Mouse (Mus musculus) heart, embryonic 11.5 days (tissue): ENCODE data around the gene Col11a2. TPM values are rescaled to one million over a fixed set of nuclear protein-coding genes. Genes with fewer than 3 reads are reported as not detected.
"Not testable (repeated sequence)": the region's sequence is repeated elsewhere in the genome, so short reads cannot be mapped to it uniquely, and the experiment has no call there.

ENCODE experiments used
- ATAC-seq: fragments of 200-750 bp; cut with Nextera tagmentation; replicated peaks from 2 replicates; pipeline ENCODE4 v1.8.0; 2017; ENCODE audit warnings: moderate library complexity; ENCODE audit not compliant: insufficient number of reproducible peaks, low FRiP score, low TSS enrichment
- H3K27ac ChIP-seq: fragments of 300-500 bp; sonication (generic); 2 replicates; pipeline ENCODE4 v1.5.1; 2014; ENCODE audit warnings: mild to moderate bottlenecking, low read depth, low read length
- H3K27me3 ChIP-seq: fragments of 300-500 bp; sonication (generic); 2 replicates; pipeline ENCODE4 v1.6.1; 2014; ENCODE audit warnings: mild to moderate bottlenecking, low read length, mixed read lengths; ENCODE audit not compliant: control insufficient read depth, insufficient read depth
- H3K36me3 ChIP-seq: fragments of 300-500 bp; sonication (generic); 2 replicates; pipeline ENCODE4 v1.6.1; 2014; ENCODE audit warnings: mild to moderate bottlenecking, low read length, moderate library complexity, mixed read lengths; ENCODE audit not compliant: control insufficient read depth, insufficient read depth
- H3K4me1 ChIP-seq: fragments of 300-500 bp; sonication (generic); 2 replicates; pipeline ENCODE4 v1.6.1; 2014; ENCODE audit warnings: low read length; ENCODE audit not compliant: control insufficient read depth, insufficient read depth
- H3K4me2 ChIP-seq: fragments of 300-500 bp; sonication (generic); 2 replicates; pipeline ENCODE4 v1.6.1; 2014; ENCODE audit warnings: mild to moderate bottlenecking, moderate library complexity
- H3K4me3 ChIP-seq: fragments of 300-500 bp; sonication (generic); 2 replicates; pipeline ENCODE4 v1.5.1; 2014; ENCODE audit warnings: low read depth, low read length
- H3K9ac ChIP-seq: fragments of 300-500 bp; sonication (generic); 2 replicates; pipeline ENCODE4 v1.6.1; 2014; ENCODE audit warnings: mild to moderate bottlenecking, low read depth, low read length, moderate library complexity
- H3K9me3 ChIP-seq: fragments of 300-500 bp; sonication (generic); replicated peaks from 2 replicates; pipeline ENCODE4 v1.6.1; 2016; ENCODE audit warnings: low read length; ENCODE audit not compliant: control insufficient read depth
- WGBS: fragments of 180-500 bp; shearing (Covaris S2); extraction: QIAGEN DNeasy Blood & Tissue Kit; methylation state at CpG from one replicate; pipeline ENCODE4 v1.1.7; 2014; ENCODE audit not compliant: insufficient replicate concordance; 5-methylcytosine and 5-hydroxymethylcytosine counted together
- polyA plus RNA-seq: library from polyadenylated mRNA; unstranded; fragments of >200 nt; fragmentation: Nextera tagmentation; extraction: Ambion mirVana; gene quantifications from 2 replicates; pipeline ENCODE4 v1.2.1, GENCODE M21; 2014

Gene Col11a2
- polyA plus RNA-seq, result 0.31 and 0.70 TPM in 2 replicates

DNA sequence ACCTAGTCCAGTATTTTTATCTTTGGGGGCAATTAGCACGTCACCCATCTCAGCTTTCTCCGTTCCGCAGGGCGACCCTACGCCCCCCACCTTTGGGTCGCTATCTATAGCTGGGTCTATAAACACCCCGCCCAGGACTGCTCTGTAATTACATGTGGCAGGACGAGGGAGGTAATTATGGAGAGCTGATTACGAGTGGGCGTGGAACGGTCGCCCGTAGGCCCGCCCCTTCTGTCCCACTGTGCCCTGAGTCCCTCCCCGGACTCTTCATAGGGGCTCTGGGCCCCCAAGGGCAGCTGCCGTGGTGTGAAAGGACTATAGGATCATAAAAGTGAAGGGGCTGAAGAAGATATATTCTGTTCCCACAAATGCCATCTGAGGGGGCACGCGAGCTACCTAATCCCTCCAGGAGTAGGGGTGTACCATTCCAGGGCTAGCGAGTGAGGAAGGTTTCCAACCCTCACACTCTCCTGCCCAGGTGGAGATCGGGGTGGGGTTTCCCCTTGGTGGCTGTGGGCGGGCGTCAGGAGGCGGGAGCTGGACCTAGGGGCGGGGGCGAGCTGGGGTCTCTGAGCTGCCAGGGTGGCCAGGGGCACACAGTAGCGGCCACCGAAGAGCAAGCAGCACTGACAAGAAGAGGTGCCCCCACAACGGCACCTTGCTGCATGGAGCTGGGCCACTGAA is at the start of gene Col11a2:
Col11a2 (plus strand) TSS at position 560 of the 684 bp plus-strand sequence.
- H3K9ac ChIP-seq, result 0 out of 2 replicates have a peak within 1 kb of the TSS, but pooled peaks have one; percentile 10
- H3K27ac ChIP-seq, result no peak within 1 kb of the TSS
- peaks cover 14% of the 10 kb centered on the region for H3K4me1 ChIP-seq
- peaks cover 8% of the 10 kb centered on the region; the same call in 1 of the 2 replicates for H3K36me3 ChIP-seq
- peaks cover 48% of the 10 kb centered on the region for H3K27me3 ChIP-seq
- peak within 1 kb of the TSS; percentile 56 for H3K4me2 ChIP-seq
- 9% methylated on average over 28 of the region's 28 CpGs for WGBS
- ATAC-seq, result 0 out of 2 replicates have a peak, but pooled peaks have one; percentile 12
- H3K9me3 ChIP-seq, result no peaks in the 10 kb centered on the region
- H3K4me3 ChIP-seq, result peak within 1 kb of the TSS; percentile 11

DNA sequence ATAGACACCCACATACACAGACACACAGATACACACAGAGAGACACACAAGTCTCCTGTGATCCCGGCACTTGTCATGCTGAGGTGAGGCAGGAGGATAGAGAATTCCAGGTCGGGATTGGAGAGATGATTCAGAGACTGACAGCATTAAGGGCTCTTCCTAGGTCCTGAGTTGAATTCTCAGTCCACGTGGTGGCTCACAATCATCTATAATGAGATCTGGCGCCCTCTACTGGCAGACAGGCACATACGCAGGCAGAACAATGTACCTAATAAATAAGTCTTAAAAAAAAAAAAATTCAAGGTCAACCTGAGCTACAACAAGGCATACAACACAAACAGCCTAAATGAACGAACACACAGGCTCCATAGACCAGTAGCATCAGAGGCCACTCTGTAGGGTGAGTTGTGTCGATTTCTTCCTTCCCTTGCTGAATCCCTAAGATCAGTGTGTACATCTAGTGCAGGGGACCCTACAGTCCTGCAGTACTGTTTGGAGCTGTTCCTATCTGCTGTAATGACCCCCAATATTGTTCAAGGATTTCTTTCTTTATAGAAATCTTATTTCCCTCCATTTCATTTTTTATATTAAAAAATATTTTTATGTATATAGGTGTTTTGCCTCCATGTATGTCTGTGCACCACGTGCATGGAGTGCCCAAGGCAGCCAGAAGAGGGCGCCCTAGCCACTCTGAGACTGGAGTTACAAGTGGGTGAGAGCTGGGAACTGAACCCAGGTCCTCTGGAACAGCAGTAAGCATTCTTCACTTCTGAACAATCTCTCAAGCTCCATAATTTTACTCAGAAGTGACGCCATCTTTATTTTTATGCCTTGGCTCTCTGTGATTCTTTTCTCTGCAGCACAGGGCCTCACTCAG is 47.2 kb upstream of the Col11a2 start:
- no peak overlapping the region for H3K9ac ChIP-seq
- H3K4me2 ChIP-seq, result no peak overlapping the region
- WGBS, result 31% methylated on average over 10 of the region's 10 CpGs
- H3K36me3 ChIP-seq, result no peaks in the 10 kb centered on the region
- H3K9me3 ChIP-seq, result no peaks in the 10 kb centered on the region
- ATAC-seq, result no peak
- no peak overlapping the region for H3K4me3 ChIP-seq
- no peak overlapping the region for H3K27ac ChIP-seq
- H3K4me1 ChIP-seq, result no peaks in the 10 kb centered on the region
- peaks cover 10% of the 10 kb centered on the region; the same call in 1 of the 2 replicates for H3K27me3 ChIP-seq

DNA sequence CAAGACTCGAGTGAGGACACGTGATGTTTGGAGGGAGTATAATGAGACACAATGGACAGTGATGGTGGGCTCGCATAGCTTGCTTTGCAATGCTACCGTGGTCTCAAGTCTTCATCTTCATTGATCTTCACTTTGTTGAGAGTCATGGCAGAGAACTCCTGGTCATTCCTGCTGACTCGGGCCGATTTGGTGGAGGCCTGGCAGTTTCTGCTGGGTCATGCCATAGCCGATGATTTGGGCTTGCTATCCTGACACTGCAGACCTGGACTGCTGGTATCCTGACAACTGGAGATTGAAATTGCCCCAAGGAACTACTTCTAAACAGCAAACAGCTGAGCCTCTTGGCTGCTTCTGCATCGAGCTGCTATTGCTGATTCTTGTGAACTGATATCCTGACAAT is 44.3 kb upstream of the Col11a2 start:
- Histone ChIP-seq H3K36me3 (no peaks in the 10 kb centered on the region), H3K9me3 (no peaks in the 10 kb centered on the region), H3K4me2 (no peak overlapping the region), H3K4me1 (no peaks in the 10 kb centered on the region; the same call in 1 of the 2 replicates), H3K9ac (no peak overlapping the region), H3K27ac (no peak overlapping the region), H3K4me3 (no peak overlapping the region), H3K27me3 (peaks cover 17% of the 10 kb centered on the region)
- no peak for ATAC-seq
- 82% methylated on average over 8 of the region's 8 CpGs for WGBS

DNA sequence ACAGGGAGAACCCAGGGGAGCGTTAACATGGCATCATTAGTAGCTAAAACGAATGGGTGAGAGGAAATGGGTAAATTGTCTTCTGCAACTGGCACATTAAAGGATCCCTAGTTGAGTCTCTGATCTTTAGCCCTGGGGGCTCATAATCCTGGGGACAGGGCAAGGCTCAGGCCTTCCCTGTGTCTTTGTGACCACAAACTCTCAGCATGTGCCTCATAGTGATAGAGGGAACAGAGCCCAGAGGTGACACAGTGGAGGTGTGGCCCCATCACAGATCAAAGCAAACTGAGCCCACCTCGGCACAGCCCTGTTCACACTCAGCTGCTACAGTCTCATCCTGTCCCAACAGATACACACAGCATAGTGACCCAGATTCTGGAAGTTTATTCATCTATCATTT is 43.6 kb upstream of the Col11a2 start:
- Histone ChIP-seq H3K9me3 (no peaks in the 10 kb centered on the region), H3K9ac (no peak overlapping the region), H3K4me1 (no peaks in the 10 kb centered on the region; the same call in 1 of the 2 replicates), H3K4me2 (no peak overlapping the region), H3K27ac (no peak overlapping the region), H3K4me3 (no peak overlapping the region), H3K27me3 (peaks cover 24% of the 10 kb centered on the region), H3K36me3 (no peaks in the 10 kb centered on the region)
- no peak for ATAC-seq
- WGBS, result 36% methylated on average over 3 of the region's 3 CpGs

DNA sequence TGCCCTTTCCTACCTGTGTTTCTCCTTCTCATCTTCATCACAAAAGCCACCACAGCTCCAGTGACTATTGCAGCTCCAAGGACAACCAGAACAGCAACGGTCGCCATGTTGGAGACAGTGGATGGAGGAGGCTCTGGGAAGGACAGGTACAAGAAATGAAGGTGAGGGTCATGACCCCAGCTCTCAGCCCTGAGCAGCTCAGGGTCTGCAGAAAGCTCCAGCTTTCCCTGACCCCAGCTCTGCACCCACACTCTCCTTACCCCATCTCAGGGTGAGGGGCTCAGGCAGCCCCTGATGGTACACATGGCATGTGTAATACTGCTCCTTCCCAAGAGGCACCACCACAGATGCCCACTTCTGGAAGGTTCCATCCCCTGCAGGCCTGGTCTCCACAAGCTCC is 42.2 kb upstream of the Col11a2 start:
- H3K27me3 ChIP-seq, result peaks cover 34% of the 10 kb centered on the region
- 86% methylated on average over 2 of the region's 2 CpGs for WGBS
- ATAC-seq, result not testable (repeated sequence)

DNA sequence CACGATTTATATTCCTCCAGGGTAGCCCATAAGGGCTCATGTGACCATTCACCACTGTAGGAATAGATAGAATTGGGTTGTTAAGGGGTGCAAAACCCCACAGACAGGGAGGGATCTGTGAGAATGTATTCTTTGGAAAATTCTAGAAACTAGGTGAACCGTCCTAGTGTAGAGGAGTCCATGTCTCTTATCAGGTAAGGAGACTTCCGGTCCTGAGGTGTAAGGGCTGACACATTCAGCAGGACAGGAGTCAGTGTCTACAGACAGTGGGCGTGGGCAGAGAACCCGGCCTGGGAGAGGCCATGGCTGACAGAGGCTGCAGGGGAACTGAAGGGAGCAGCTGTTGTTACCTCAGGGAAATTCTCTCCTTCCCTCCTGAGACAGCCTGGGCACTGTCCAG is 40.5 kb upstream of the Col11a2 start:
- not testable (repeated sequence) for H3K4me1 ChIP-seq, H3K27ac ChIP-seq, H3K9me3 ChIP-seq, H3K9ac ChIP-seq, H3K4me3 ChIP-seq, H3K4me2 ChIP-seq, ATAC-seq, H3K36me3 ChIP-seq
- peaks cover 37% of the 10 kb centered on the region for H3K27me3 ChIP-seq
- WGBS, result 47% methylated on average over 5 of the region's 5 CpGs

More for the DNA sequence above, 42.2 kb upstream of the Col11a2 start:
- not testable (repeated sequence) for H3K27ac ChIP-seq, H3K4me1 ChIP-seq, H3K4me3 ChIP-seq, H3K36me3 ChIP-seq, H3K9me3 ChIP-seq, H3K9ac ChIP-seq, H3K4me2 ChIP-seq

DNA sequence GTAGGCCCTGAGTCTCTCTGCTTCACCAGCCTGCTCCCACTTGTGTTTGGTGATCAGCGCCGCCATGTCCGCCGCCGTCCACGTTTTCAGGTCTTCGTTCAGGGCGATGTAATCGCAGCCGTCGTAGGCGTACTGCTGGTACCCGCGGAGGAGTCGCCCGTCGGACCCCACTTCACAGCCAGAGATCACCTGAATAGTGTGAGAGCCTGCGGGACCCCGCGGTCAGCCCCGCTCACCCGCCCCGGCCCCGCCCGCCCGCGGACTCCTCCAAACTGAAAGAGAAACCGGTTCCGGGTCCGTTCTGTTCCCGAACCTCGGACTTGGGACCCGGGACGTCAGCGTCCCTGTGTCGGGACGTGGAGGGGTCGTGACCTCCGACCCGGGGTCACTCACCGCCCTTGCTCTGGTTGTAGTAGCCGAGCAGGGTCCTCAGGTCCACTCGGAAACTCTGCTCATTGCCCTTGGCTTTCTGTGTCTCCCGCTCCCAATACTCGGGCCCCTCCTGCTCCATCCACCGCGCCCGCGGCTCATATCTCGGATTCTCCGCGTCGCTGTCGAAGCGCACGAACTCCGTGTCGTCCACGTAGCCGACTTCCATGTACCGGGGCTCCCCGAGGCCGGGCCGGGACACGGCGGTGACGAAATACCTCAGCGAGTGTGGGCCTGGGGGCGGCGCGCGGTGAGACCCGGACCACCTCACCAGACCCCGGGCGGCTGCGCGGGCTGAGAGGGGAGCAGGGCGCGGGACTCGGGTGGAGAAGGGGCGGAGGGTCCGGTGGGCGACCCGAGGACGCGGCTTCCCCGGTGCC is 39.7 kb upstream of the Col11a2 start:
- 0 out of 2 replicates have a peak, but pooled peaks have one; percentile 14 for ATAC-seq
- Histone ChIP-seq H3K9me3 (no peaks in the 10 kb centered on the region), H3K27me3 (peaks cover 37% of the 10 kb centered on the region), H3K4me1 (no peaks in the 10 kb centered on the region; the same call in 1 of the 2 replicates), H3K9ac (peak overlapping the region; percentile 60; the same call in 1 of the 2 replicates), H3K36me3 (no peaks in the 10 kb centered on the region), H3K4me2 (peak overlapping the region; percentile 99), H3K4me3 (peak overlapping the region; percentile 63), H3K27ac (no peak overlapping the region)
- WGBS, result 2% methylated on average over 86 of the region's 87 CpGs

DNA sequence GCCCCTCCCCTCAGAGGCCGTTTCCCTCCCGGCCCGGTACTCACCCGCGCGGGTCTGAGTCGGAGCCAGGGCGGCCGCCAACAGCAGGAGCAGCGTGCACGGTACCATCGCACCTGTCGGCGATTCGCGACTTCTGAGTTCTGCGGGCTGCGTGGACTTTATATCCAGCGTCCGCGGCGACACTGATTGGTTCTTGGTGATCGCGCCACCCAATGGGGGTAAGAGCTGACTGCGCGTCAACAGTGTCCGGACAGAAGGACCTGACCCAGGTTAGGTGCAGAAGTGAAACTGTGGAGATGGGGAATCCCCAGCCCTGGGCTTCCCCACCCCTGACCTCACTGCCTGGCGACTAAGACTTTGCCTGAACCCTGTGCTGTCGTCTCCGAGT is 39.1 kb upstream of the Col11a2 start, which contains the start of gene H2-K1:
H2-K1 (minus strand) TSS at position 198 of the 388 bp plus-strand sequence.
- H3K9me3 ChIP-seq, result no peaks in the 10 kb centered on the region
- H3K27ac ChIP-seq, result no peak within 1 kb of the TSS
- H3K4me3 ChIP-seq, result peak within 1 kb of the TSS; percentile 63
- no peaks in the 10 kb centered on the region; the same call in 1 of the 2 replicates for H3K4me1 ChIP-seq
- H3K4me2 ChIP-seq, result peak within 1 kb of the TSS; percentile 99
- peak within 1 kb of the TSS; percentile 60; the same call in 1 of the 2 replicates for H3K9ac ChIP-seq
- under 1% methylated on average over 30 of the region's 30 CpGs for WGBS
- no peaks in the 10 kb centered on the region for H3K36me3 ChIP-seq
- ATAC-seq, result peak; percentile 57
- H3K27me3 ChIP-seq, result peaks cover 37% of the 10 kb centered on the region
